Mouse (Mus musculus) E14TG2a.4 (cell line): ENCODE results near the gene Vrk1.

Experiments used
- CTCF ChIP-seq: conservative IDR thresholded peaks from 2 replicates; pipeline ENCODE4 v1.5.1; 2014; ENCODE audit warnings: low read length
- POU5F1 ChIP-seq: IDR thresholded peaks from 2 replicates; pipeline ENCODE4 v1.6.1; 2014; ENCODE audit warnings: low read length, borderline replicate concordance

DNA sequence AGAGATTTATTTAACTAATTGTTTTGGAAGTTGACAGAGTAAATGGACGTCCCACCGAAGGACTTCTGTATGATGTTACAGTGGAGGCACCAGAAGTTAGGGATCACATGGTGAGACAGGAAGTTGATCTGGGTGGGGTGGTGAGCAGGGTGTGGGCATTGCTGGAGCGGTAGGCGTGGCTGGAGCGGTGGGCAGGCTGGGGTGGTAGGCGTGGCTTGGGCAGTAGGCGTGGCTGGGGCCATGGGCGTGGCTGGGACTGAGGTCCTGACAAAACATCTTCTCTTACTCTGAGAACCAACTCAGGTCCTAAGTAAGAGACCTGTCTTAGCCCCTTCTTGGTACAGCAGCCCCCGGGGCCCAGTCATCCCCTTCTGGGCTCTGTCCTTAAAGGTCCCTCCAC is 84.8 kb downstream of the Vrk1 start:
- TF ChIP-seq CTCF (no peak), POU5F1 (no peak)
